Mouse (Mus musculus): Measurements from ENCODE around the gene Pou1f1. TPM values are rescaled to one million over a fixed set of nuclear protein-coding genes. Genes with fewer than 3 reads are reported as not detected.

Gene Pou1f1
- total RNA-seq, 4 experiments from 2014 or later: not detected

DNA sequence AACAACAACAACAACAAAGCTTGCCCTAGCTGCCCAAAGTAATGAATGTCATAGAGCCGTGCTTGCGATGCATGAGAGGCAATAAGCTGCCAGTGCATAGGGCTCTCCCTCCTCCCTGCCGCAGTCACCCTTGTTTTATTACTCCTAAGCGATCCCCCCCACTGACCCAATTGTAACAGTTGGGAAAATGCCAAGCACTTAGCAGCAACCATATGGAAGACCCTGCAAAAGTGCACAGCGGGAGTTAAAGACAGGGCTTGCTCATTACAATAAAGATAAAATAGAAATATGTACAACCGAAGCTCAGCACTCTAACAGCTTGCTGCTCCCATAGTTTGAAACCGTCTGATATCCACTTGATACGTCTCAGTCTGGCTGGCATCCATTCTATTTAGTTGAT is 44.0 kb downstream of the Pou1f1 start:
- no peak for DNase-seq (ENCODE audit: low spot score in 2 of 2)

DNA sequence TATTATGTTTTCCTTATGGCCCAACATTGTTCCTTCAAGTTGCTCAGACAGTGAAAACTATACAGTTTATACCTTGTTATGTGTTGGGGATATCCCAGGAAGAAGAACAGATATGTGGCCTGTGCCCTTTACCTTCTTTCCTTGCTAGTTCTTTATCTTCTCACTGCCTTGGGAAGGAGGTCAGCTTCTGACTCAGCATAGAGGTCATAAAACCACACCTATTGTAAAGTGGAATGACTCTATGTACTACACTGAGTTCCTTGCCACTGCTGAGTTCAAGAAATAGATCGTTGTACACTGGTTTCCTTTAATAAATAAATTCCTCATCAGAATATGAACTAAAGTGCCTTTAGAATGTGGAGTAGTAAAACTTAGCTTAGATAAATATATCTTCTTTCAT is 44.6 kb downstream of the Pou1f1 start:
- DNase-seq (ENCODE audit: low spot score in 2 of 2): no peak

DNA sequence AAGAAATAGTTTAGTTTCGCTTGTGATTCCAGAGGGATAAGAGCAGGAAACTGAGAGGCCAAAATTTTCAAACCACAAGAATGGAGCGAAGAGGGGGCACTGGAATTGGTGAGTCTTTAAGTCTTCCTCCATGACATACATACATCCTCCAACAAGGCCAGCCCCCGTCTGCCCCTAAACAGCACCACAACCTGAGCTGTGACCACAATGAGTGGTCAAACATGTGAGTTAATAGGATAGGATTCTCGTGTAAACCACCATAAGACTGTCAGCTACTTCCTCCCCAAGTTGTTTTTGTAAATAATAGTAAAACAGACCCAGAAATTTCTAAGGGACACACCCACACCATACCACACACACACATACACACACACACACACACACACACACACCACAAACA is 48.5 kb downstream of the Pou1f1 start:
- DNase-seq (ENCODE audit: low spot score in 2 of 2): no peak

DNA sequence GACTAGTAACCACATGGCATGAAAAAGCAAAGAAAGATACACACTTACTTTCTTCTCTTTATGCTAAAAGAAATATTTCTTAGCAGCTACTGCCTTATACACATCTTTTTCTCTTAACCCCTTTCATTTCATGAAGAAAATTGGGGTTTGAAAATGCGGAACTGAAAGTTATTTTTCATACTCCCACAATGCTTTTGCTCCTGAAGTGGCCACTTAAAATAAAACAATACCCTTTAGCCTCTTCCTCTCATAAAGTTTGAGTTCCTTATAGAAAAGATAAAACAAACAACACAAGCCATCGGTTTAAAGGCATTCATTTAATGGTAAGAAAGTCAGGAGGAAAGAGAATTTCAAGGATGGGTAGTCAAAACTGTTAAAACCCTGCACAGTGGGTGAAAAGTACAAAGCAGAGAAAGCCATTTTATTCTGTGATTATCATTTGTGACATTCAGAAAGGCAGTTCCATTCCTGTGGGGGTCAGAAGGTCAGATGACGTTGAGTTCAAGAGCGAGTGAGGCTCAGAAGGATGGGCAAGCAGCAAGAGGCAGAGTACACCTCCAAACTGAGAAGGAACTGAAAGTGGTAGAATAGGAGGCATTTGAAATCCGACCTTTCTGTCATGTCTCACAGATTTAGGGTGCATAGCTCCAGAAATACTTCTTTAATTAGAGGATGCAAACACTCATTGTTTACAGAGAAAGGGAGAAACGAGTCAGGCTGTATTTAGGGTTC is 57.2 kb downstream of the Pou1f1 start:
- no peak for DNase-seq (ENCODE audit: low spot score in 2 of 2)

Other genes with a start within 250 kb of the Pou1f1 start
- 10 to 100 TPM; 60.2 to 63.4 (median 61.8) TPM for gene Chmp2b, start 42.2 kb downstream of the Pou1f1 start, total RNA-seq (2022)